Mouse (Mus musculus): ENCODE results near the gene Fam167b. TPM values are rescaled to one million over a fixed set of nuclear protein-coding genes. Genes with fewer than 3 reads are reported as not detected.

Fam167b gene
- total and polyA plus RNA-seq, 3 experiments = 0.81 to 1.8 TPM; not detected in 1

DNA sequence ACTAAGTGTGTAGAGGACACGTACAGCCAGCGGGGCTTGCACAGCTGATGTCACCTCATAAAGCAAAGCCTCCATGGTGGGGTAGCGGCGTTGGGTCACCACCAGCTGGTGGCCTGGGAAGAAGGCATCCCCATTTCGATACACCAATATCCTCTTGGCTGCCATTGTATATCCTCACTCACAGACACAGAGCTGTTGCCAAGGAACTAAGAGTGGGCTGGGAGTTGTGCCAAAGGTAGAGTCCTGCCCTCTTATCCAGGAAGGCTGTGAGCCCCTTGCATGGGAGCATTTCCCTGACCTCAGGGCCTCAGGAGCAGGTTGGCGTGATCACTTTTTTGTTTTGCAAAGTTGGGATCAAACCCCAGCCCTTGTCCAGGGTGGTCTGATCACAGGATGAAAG, 35.7 kb upstream of the Fam167b start, which contains the start of gene Dcdc2b:
Dcdc2b (minus strand) TSS at position 165 of the 400 bp plus-strand sequence.
- intact Hi-C loops (cut with DNase I) = no loop called here
- 43% methylated on average over 6 of the region's 6 CpGs for WGBS
- peak; percentile 55 to 58 for DNase-seq

DNA sequence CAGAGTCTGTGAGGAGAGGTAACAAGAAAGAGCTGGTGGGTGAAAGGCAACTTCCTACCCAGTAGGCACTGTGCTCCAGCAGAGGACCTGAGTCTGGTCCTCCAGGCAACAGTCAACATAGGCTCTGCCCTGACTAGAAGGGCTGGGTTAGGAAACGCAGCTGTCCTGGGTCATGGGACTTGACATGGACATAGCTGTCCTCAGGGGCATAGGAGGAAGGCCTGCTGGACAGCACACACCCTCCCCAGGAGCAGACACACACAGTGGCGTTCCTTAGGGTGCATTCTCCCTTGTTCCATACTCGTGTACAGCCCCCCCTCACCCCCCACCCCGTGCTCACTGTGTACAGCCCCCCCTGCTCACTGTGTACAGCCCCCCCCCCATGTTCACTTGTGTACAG, 32.1 kb upstream of the Fam167b start:
- no peak for DNase-seq
- Histone ChIP-seq H3K4me3 (no peak overlapping the region), H3K4me1 (ENCODE audit: control insufficient read depth, insufficient read depth, low read length) (no peaks in the 10 kb centered on the region; the same call in 1 of the 2 replicates), H3K27ac (no peak overlapping the region), H3K79me2 (replicated peaks; ENCODE audit: control insufficient read depth, insufficient read depth, low read length) (no peaks in the 10 kb centered on the region), H3K9ac (ENCODE audit: low read depth, low read length) (no peak overlapping the region), H3K36me3 (ENCODE audit: control insufficient read depth, insufficient read depth, low read length) (no peaks in the 10 kb centered on the region), H3K27me3 (ENCODE audit: control insufficient read depth, insufficient read depth, low read length) (no peaks in the 10 kb centered on the region)
- intact Hi-C loops (cut with DNase I) = no loop called here
- WGBS = 48% methylated on average over 4 of the region's 4 CpGs
- TF ChIP-seq EP300 (IDR thresholded peaks at IDR 0.05; ENCODE audit: insufficient read depth, low read depth, low read length) (no peak), CTCF (IDR thresholded peaks at IDR 0.05) (no peak), POLR2A (IDR thresholded peaks at IDR 0.05; ENCODE audit: insufficient read depth, low read depth, low read length) (no peak)

More for the DNA sequence above, 35.7 kb upstream of the Fam167b start, which contains the start of gene Dcdc2b:
- H3K79me2 ChIP-seq (replicated peaks; ENCODE audit: control insufficient read depth, insufficient read depth, low read length) = no peaks in the 10 kb centered on the region
- no peak within 1 kb of the TSS; the same call in 1 of the 2 replicates for H3K27ac ChIP-seq
- no peak within 1 kb of the TSS for H3K9ac ChIP-seq (ENCODE audit: low read depth, low read length)
- H3K4me3 ChIP-seq = no peak within 1 kb of the TSS
- peaks cover 4% of the 10 kb centered on the region; the same call in 1 of the 2 replicates for H3K4me1 ChIP-seq (ENCODE audit: control insufficient read depth, insufficient read depth, low read length)
- no peaks in the 10 kb centered on the region for H3K36me3 ChIP-seq (ENCODE audit: control insufficient read depth, insufficient read depth, low read length)
- TF ChIP-seq CTCF (IDR thresholded peaks at IDR 0.05) (no peak), POLR2A (IDR thresholded peaks at IDR 0.05; ENCODE audit: insufficient read depth, low read depth, low read length) (0 out of 2 replicates have a peak, but pooled peaks have one; percentile 8), EP300 (IDR thresholded peaks at IDR 0.05; ENCODE audit: insufficient read depth, low read depth, low read length) (no peak)
- H3K27me3 ChIP-seq (ENCODE audit: control insufficient read depth, insufficient read depth, low read length) = no peaks in the 10 kb centered on the region

DNA sequence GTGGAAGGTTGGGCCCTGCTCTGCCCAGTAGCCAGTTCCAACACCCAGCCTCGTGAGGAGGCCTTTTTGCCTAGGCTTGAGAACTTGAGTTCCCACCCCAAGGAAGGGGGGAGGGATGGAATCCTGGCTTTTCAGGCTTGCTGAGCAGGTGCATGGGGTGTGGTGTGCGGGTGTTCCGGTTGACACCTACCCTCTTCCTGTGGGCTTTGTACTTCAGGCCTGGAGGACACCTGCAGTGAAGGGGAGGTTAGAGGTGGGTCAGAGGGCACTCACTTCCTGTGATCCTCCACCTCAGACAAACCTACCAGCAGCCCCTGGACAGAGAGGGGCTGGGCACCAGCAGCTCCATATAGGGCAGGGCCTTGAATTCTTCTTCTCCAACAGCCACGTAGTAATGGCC, 31.7 kb upstream of the Fam167b start:
- Histone ChIP-seq H3K4me3 (no peak overlapping the region), H3K27ac (no peak overlapping the region), H3K9ac (ENCODE audit: low read depth, low read length) (no peak overlapping the region), H3K4me1 (ENCODE audit: control insufficient read depth, insufficient read depth, low read length) (no peaks in the 10 kb centered on the region; the same call in 1 of the 2 replicates), H3K36me3 (ENCODE audit: control insufficient read depth, insufficient read depth, low read length) (no peaks in the 10 kb centered on the region), H3K27me3 (ENCODE audit: control insufficient read depth, insufficient read depth, low read length) (no peaks in the 10 kb centered on the region), H3K79me2 (replicated peaks; ENCODE audit: control insufficient read depth, insufficient read depth, low read length) (no peaks in the 10 kb centered on the region)
- WGBS = 73% methylated on average over 4 of the region's 4 CpGs
- intact Hi-C loops (cut with DNase I) = no loop called here
- no peak for DNase-seq
- no peak for TF ChIP-seq EP300 (IDR thresholded peaks at IDR 0.05; ENCODE audit: insufficient read depth, low read depth, low read length)
- TF ChIP-seq CTCF (IDR thresholded peaks at IDR 0.05) = no peak
- no peak for TF ChIP-seq POLR2A (IDR thresholded peaks at IDR 0.05; ENCODE audit: insufficient read depth, low read depth, low read length)

DNA sequence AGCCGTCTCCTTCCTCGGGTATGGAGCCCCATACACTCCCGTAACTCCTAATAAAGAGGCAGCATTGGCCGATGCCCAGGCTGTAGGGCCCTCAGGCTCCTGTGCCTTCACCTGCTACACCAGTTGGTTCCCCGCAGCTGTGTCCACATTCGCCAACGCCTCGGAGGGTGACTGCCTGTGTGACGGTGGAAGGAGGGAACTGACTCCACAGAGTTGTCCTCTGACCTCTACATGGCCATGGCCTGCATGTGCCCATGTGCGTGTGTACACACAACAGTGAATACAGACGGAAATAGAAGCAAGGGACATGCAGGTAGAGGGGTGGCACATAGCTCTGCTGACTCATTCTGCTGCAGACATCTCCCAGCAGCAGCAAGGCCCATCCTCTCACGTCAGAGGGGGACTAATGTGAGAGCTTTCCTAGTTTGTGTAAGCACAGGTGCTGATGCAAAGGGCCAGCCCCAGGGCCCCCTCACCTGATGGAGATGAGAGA, 30.8 kb upstream of the Fam167b start:
- no peaks in the 10 kb centered on the region for H3K79me2 ChIP-seq (replicated peaks; ENCODE audit: control insufficient read depth, insufficient read depth, low read length)
- no peak overlapping the region for H3K4me3 ChIP-seq
- H3K4me1 ChIP-seq (ENCODE audit: control insufficient read depth, insufficient read depth, low read length) = no peaks in the 10 kb centered on the region; the same call in 1 of the 2 replicates
- no peak overlapping the region for H3K27ac ChIP-seq
- no peaks in the 10 kb centered on the region for H3K36me3 ChIP-seq (ENCODE audit: control insufficient read depth, insufficient read depth, low read length)
- H3K9ac ChIP-seq (ENCODE audit: low read depth, low read length) = no peak overlapping the region
- intact Hi-C loops (cut with DNase I) = loop anchor here (2.0 kb wide), 2 partner anchors 24 to 60 kb away; no protein-coding TSS in a partner anchor
- no peak for DNase-seq
- no peaks in the 10 kb centered on the region for H3K27me3 ChIP-seq (ENCODE audit: control insufficient read depth, insufficient read depth, low read length)
- WGBS = 75% methylated on average over 12 of the region's 12 CpGs
- TF ChIP-seq CTCF (IDR thresholded peaks at IDR 0.05) = no peak
- no peak for TF ChIP-seq EP300 (IDR thresholded peaks at IDR 0.05; ENCODE audit: insufficient read depth, low read depth, low read length)
- no peak for TF ChIP-seq POLR2A (IDR thresholded peaks at IDR 0.05; ENCODE audit: insufficient read depth, low read depth, low read length)

DNA sequence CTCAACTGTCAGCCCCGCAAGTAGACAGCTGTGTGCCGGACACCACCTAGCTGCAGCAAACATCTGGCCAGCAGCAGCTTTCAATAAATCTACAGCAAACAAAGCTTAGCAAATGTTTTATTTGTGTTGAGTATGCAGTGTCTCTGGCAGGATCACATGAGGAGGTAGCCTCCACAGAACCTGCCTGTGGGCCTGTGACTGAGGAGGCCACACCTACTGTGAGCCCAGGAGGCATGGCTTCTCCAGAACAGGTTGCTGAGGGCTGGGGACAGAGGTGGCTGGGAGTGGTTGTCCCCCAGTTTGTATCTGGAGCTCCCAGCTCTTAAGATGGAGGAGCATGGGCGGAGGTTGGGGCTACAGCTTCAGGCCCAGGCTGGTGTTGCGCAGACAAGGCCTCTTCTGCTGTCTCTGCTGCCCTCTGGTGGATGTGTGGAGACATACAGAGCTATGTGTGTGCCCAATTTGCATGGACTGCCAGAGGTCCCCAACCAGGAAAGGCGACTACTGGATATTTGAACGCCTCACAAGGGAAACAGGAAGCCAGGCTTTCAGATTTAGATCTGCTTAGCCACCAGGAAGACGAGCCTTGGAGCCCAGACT, 30.2 kb upstream of the Fam167b start:
- H3K9ac ChIP-seq (ENCODE audit: low read depth, low read length) = no peak overlapping the region
- no peak overlapping the region for H3K27ac ChIP-seq
- no peaks in the 10 kb centered on the region for H3K79me2 ChIP-seq (replicated peaks; ENCODE audit: control insufficient read depth, insufficient read depth, low read length)
- 0 out of 2 replicates have a peak, but pooled peaks have one; percentile 33 for TF ChIP-seq POLR2A (IDR thresholded peaks at IDR 0.05; ENCODE audit: insufficient read depth, low read depth, low read length)
- TF ChIP-seq EP300 (IDR thresholded peaks at IDR 0.05; ENCODE audit: insufficient read depth, low read depth, low read length) = peak; percentile 91
- peak; percentile 87 for TF ChIP-seq CTCF (IDR thresholded peaks at IDR 0.05)
- H3K36me3 ChIP-seq (ENCODE audit: control insufficient read depth, insufficient read depth, low read length) = no peaks in the 10 kb centered on the region
- intact Hi-C loops (cut with DNase I) = loop anchor here (2.0 kb wide), 2 partner anchors 24 to 60 kb away; no protein-coding TSS in a partner anchor
- no peak overlapping the region for H3K4me3 ChIP-seq
- H3K27me3 ChIP-seq (ENCODE audit: control insufficient read depth, insufficient read depth, low read length) = no peaks in the 10 kb centered on the region
- WGBS = 33% methylated on average over 7 of the region's 7 CpGs
- peak; percentile 74 to 77 for DNase-seq
- H3K4me1 ChIP-seq (ENCODE audit: control insufficient read depth, insufficient read depth, low read length) = no peaks in the 10 kb centered on the region; the same call in 1 of the 2 replicates

All from heart, adult 2 months (tissue).